Mouse (Mus musculus) neural tube, embryonic 14.5 days (tissue): ENCODE measurements around the gene Fbxw25. TPM values are rescaled to one million over a fixed set of nuclear protein-coding genes. Genes with fewer than 3 reads are reported as not detected.
"Not testable (repeated sequence)": the region's sequence is repeated elsewhere in the genome, so short reads cannot be mapped to it uniquely, and the experiment has no call there.

ENCODE experiments used
- ATAC-seq: fragments of 200-750 bp; cut with Nextera tagmentation; 2 replicates; pipeline ENCODE4 v1.8.0; 2017; ENCODE audit warnings: low read depth, mild to moderate bottlenecking, moderate TSS enrichment, moderate library complexity
- H3K27ac ChIP-seq: fragments of 300-500 bp; sonication (generic); 2 replicates; pipeline ENCODE4 v1.5.1; 2014; ENCODE audit warnings: low read depth, mild to moderate bottlenecking, control low read depth, low read length, moderate library complexity, mixed read lengths
- H3K27me3 ChIP-seq: fragments of 300-500 bp; sonication (generic); 2 replicates; pipeline ENCODE4 v1.6.1; 2014; ENCODE audit warnings: low read length; ENCODE audit not compliant: control insufficient read depth, insufficient read depth
- H3K36me3 ChIP-seq: fragments of 300-500 bp; sonication (generic); 2 replicates; pipeline ENCODE4 v1.6.1; 2014; ENCODE audit warnings: low read length, mixed read lengths; ENCODE audit not compliant: control insufficient read depth, insufficient read depth
- H3K4me1 ChIP-seq: fragments of 300-500 bp; sonication (generic); 2 replicates; pipeline ENCODE4 v1.6.1; 2014; ENCODE audit warnings: low read length; ENCODE audit not compliant: control insufficient read depth, insufficient read depth
- H3K4me2 ChIP-seq: fragments of 300-500 bp; sonication (generic); 2 replicates; pipeline ENCODE4 v1.6.1; 2014; ENCODE audit warnings: mild to moderate bottlenecking, low read depth, low read length, control low read depth
- H3K4me3 ChIP-seq: fragments of 300-500 bp; sonication (generic); 2 replicates; pipeline ENCODE4 v1.5.1; 2014; ENCODE audit warnings: low read depth, low read length, control low read depth, mixed read lengths
- H3K9ac ChIP-seq: fragments of 300-500 bp; sonication (generic); replicated peaks from 2 replicates; pipeline ENCODE4 v1.6.1; 2014; ENCODE audit warnings: low read depth, mild to moderate bottlenecking, control low read depth, low read length, mixed read lengths
- H3K9me3 ChIP-seq: fragments of 300-500 bp; sonication (generic); 2 replicates; pipeline ENCODE4 v1.6.1; 2016; ENCODE audit warnings: low read length; ENCODE audit not compliant: control insufficient read depth
- WGBS: fragments of 180-500 bp; shearing (Covaris S2); extraction: QIAGEN DNeasy Blood & Tissue Kit; methylation state at CpG from one replicate; pipeline ENCODE4 v1.1.7; 2014; 5-methylcytosine and 5-hydroxymethylcytosine counted together
- polyA plus RNA-seq: library from polyadenylated mRNA; unstranded; fragments of >200 nt; fragmentation: Nextera tagmentation; extraction: Ambion mirVana; gene quantifications from 2 replicates; pipeline ENCODE4 v1.2.1, GENCODE M21; 2014

The Fbxw25 gene
- not detected in 2 replicates for polyA plus RNA-seq

DNA sequence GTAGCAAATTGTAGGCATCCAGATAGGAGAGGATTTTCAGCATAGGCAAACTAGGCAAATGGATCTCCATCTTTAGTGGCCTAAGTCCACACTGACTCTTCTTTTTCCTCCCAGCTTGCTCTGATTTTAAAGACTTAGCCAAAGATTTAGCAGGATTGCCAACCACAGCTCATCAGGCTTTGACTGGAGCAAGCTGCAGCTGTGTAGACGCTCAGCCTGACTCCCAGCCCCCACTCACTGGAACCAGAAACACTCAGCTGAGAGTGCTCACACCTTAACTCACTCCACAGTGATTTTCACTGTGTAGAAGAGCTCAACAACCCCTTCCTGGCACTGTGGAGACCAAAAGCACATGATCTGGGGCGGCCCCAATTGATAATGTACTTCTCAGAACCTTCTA, at the start of gene Fbxw25:
Fbxw25 (minus strand) TSS at position 101 of the 400 bp plus-strand sequence.
- H3K4me1 ChIP-seq, H3K27me3 ChIP-seq, H3K9me3 ChIP-seq, H3K27ac ChIP-seq, ATAC-seq, H3K36me3 ChIP-seq, H3K4me3 ChIP-seq, H3K9ac ChIP-seq, H3K4me2 ChIP-seq: not testable (repeated sequence)
- 73% methylated on average over 2 of the region's 2 CpGs for WGBS

DNA sequence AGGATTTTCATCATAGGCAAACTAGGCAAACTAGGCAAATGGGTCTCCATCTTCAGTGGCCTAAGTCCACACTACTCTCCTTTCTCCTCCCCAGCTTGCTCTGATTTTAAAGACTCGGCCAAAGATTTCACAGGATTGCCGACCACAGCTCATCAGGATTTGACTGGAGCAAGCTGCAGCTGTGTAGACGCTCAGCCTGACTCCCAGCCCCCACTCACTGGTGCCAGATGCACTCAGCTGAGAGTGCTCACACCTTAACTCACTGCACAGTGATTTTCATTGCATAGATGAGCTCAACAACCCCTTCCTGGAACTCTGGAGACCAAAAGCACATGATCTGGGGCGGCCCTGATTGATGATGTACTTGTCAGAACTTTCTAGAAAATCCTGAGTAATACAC, 38.1 kb upstream of the Fbxw25 start, which contains the start of gene Fbxw18:
Fbxw18 (minus strand) TSS at position 101 of the 400 bp plus-strand sequence.
- WGBS, result 88% methylated on average over 4 of the region's 4 CpGs
- H3K27me3 ChIP-seq, H3K9me3 ChIP-seq, H3K4me1 ChIP-seq, H3K4me3 ChIP-seq, H3K4me2 ChIP-seq, H3K9ac ChIP-seq, H3K36me3 ChIP-seq, H3K27ac ChIP-seq, ATAC-seq: not testable (repeated sequence)

GRCm38 (mm10) chr9:109685299-109685698, 20.8 kb upstream of the Fbxw25 start:
- no peak for ATAC-seq
- Histone ChIP-seq H3K4me1 (no peaks in the 10 kb centered on the region), H3K9ac (no peak overlapping the region), H3K27ac (no peak overlapping the region), H3K36me3 (no peaks in the 10 kb centered on the region), H3K27me3 (no peaks in the 10 kb centered on the region), H3K4me3 (no peak overlapping the region), H3K4me2 (no peak overlapping the region), H3K9me3 (no peaks in the 10 kb centered on the region)
- WGBS, result 14% methylated on average over 1 of the region's 1 CpGs

DNA sequence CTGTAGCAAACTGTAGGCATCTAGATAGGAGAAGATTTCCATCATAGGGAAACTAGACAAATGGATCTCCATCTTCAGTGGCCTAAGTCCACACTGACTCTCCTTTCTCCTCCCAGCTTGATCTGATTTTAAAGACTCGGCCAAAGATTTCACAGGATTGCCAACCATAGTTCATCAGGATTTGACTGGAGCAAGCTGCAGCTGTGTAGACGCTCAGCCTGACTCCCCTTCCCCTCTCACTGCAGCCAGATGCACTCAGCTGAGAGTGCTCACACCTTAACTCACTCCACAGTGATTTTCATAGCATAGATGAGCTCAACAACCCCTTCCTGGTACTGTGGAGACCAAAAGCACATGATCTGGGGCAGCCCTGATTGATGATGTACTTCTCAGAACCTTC, 38.5 kb downstream of the Fbxw25 start, which contains the start of gene Fbxw24:
Fbxw24 (minus strand) TSS at position 101 of the 400 bp plus-strand sequence.
- H3K9ac ChIP-seq, H3K27me3 ChIP-seq, H3K27ac ChIP-seq, H3K4me2 ChIP-seq, H3K36me3 ChIP-seq, ATAC-seq, H3K4me3 ChIP-seq, H3K4me1 ChIP-seq, H3K9me3 ChIP-seq: not testable (repeated sequence)
- WGBS, result 87% methylated on average over 2 of the region's 2 CpGs

GRCm38 (mm10) chr9:109606837-109607236, 57.6 kb downstream of the Fbxw25 start:
- H3K36me3 ChIP-seq, H3K4me3 ChIP-seq, ATAC-seq, H3K27ac ChIP-seq, H3K27me3 ChIP-seq, H3K9me3 ChIP-seq, H3K4me1 ChIP-seq, H3K4me2 ChIP-seq, H3K9ac ChIP-seq: not testable (repeated sequence)
- 38% methylated on average over 5 of the region's 5 CpGs for WGBS

DNA sequence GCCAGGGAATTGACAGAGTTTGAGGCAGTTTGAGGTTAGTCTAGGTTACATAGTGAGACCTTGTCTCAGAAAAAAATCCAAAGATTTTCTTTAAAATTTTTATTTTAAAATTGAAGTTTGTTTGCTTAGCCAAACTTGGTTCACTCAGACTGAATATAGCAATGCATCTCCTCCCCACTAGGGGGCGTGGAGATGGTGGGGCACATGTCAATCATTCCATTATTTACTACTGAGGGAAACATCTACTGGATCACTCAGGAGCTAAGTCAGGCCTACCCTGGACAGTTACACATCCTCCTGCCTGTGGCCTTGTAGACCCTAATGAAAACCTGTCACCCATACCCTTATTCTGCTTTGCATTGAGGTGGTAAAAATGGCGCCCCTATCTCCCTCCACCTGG, 62.3 kb downstream of the Fbxw25 start:
- not testable (repeated sequence) for H3K27me3 ChIP-seq, ATAC-seq, H3K4me1 ChIP-seq, H3K4me3 ChIP-seq, H3K36me3 ChIP-seq, H3K4me2 ChIP-seq, H3K9ac ChIP-seq, H3K27ac ChIP-seq, H3K9me3 ChIP-seq
- WGBS, result 68% methylated on average over 2 of the region's 2 CpGs

DNA sequence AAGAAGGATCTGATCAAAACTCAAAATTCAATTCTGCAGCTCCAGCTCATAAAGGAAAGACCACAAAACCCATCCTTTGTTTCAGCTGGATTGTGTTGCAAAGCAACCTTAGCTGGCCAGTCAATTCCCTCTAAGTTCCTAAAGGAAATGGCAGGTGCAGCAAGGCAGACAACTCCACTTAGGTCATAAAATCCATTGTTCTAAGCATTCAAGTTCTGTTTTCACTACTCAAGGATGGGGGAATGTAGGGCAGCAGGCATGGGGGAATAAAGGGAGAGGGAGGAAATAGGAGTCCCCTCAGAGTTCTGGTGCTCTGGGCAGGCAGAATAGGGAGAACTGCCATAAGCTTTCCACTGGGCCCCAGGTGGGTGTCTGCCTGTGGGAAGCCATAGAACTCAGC, 67.2 kb downstream of the Fbxw25 start:
- no peaks in the 10 kb centered on the region for H3K4me1 ChIP-seq
- no peak overlapping the region for H3K4me3 ChIP-seq
- no peaks in the 10 kb centered on the region for H3K27me3 ChIP-seq
- H3K9ac ChIP-seq, result no peak overlapping the region
- no peak overlapping the region for H3K27ac ChIP-seq
- H3K9me3 ChIP-seq, result no peaks in the 10 kb centered on the region
- H3K4me2 ChIP-seq, result no peak overlapping the region
- no peak for ATAC-seq
- H3K36me3 ChIP-seq, result no peaks in the 10 kb centered on the region

Other genes with a start within 250 kb of the Fbxw25 start
- not detected in 2 replicates for gene Fbxw16, start 215.5 kb downstream of the Fbxw25 start, polyA plus RNA-seq
- not detected in 2 replicates for gene Fbxw19, start 168.8 kb downstream of the Fbxw25 start, polyA plus RNA-seq
- not detected in 2 replicates for gene Fbxw15, start 96.4 kb downstream of the Fbxw25 start, polyA plus RNA-seq
- gene Fbxw24, start 38.6 kb downstream of the Fbxw25 start, polyA plus RNA-seq, result not detected in 2 replicates
- not detected in 2 replicates for gene Fbxw18, start 38.0 kb upstream of the Fbxw25 start, polyA plus RNA-seq
- not detected in 2 replicates for gene Fbxw26, start 81.4 kb upstream of the Fbxw25 start, polyA plus RNA-seq
- not detected in 2 replicates for gene Fbxw27, start 126.0 kb upstream of the Fbxw25 start, polyA plus RNA-seq
- gene Spink8, start 147.6 kb upstream of the Fbxw25 start, polyA plus RNA-seq, result not detected in 2 replicates
- 62.5 and 63.7 TPM in 2 replicates for gene Nme6, start 168.1 kb upstream of the Fbxw25 start, polyA plus RNA-seq
- 0.75 and 0.76 TPM in 2 replicates for gene Camp, start 185.0 kb upstream of the Fbxw25 start, polyA plus RNA-seq
- 8.6 and 12.5 TPM in 2 replicates for gene Cdc25a, start 210.9 kb upstream of the Fbxw25 start, polyA plus RNA-seq